Mouse (Mus musculus): Measurements from ENCODE around the gene Grb7. TPM values are rescaled to one million over a fixed set of nuclear protein-coding genes. Genes with fewer than 3 reads are reported as not detected.

The Grb7 gene
- polyA plus RNA-seq, 1 experiment from 2014 or later = 36.0 TPM

GRCm38 (mm10) chr11:98413731-98414130, 32.5 kb upstream of the Grb7 start:
- Histone ChIP-seq H3K27ac (ENCODE audit: low read length) (no peak overlapping the region), H3K4me3 (ENCODE audit: low read depth, low read length) (no peak overlapping the region), H3K9ac (ENCODE audit: low read depth, low read length) (no peak overlapping the region), H3K4me1 (ENCODE audit: control insufficient read depth, low read depth, low read length) (no peaks in the 10 kb centered on the region; the same call in 1 of the 2 replicates), H3K27me3 (ENCODE audit: control insufficient read depth, insufficient read depth, low read depth, low read length) (peaks cover 50% of the 10 kb centered on the region), H3K4me2 (ENCODE audit: low read depth, low read length) (no peak overlapping the region), H3K9me3 (replicated peaks; ENCODE audit: control insufficient read depth, low read length) (no peaks in the 10 kb centered on the region), H3K36me3 (ENCODE audit: control insufficient read depth, insufficient read depth) (no peaks in the 10 kb centered on the region)
- 27% methylated on average over 7 of the region's 7 CpGs for WGBS (ENCODE audit: insufficient replicate concordance)
- ATAC-seq (ENCODE audit: low read depth) = no peak

DNA sequence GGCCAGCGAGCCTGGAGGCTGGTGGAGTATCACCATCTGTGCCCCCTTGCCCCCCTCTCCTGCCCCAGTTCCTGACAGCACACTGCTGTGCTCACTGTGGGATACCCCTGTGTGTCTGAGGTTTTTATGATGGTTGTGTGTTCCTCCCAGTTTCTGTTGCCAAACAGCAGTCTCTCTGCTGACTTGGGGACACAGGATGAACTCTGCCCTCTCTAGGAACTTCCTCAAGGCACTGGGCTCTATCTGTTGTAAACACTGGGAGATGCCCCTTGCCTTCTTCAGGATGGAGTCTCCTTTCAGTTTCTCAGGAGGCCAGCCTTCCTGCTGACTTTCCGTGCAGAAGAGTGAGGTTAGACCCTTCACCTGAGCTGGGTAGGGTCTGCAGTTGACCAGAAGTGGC, 32.0 kb upstream of the Grb7 start:
- ATAC-seq (ENCODE audit: low read depth) = no peak
- peaks cover 50% of the 10 kb centered on the region for H3K27me3 ChIP-seq (ENCODE audit: control insufficient read depth, insufficient read depth, low read depth, low read length)
- no peak overlapping the region for H3K4me2 ChIP-seq (ENCODE audit: low read depth, low read length)
- no peak overlapping the region for H3K9ac ChIP-seq (ENCODE audit: low read depth, low read length)
- H3K9me3 ChIP-seq (replicated peaks; ENCODE audit: control insufficient read depth, low read length) = no peaks in the 10 kb centered on the region
- H3K4me3 ChIP-seq (ENCODE audit: low read depth, low read length) = no peak overlapping the region
- H3K36me3 ChIP-seq (ENCODE audit: control insufficient read depth, insufficient read depth) = no peaks in the 10 kb centered on the region
- H3K4me1 ChIP-seq (ENCODE audit: control insufficient read depth, low read depth, low read length) = no peaks in the 10 kb centered on the region; the same call in 1 of the 2 replicates
- no peak overlapping the region for H3K27ac ChIP-seq (ENCODE audit: low read length)
- 38% methylated on average over 2 of the region's 2 CpGs for WGBS (ENCODE audit: insufficient replicate concordance)

DNA sequence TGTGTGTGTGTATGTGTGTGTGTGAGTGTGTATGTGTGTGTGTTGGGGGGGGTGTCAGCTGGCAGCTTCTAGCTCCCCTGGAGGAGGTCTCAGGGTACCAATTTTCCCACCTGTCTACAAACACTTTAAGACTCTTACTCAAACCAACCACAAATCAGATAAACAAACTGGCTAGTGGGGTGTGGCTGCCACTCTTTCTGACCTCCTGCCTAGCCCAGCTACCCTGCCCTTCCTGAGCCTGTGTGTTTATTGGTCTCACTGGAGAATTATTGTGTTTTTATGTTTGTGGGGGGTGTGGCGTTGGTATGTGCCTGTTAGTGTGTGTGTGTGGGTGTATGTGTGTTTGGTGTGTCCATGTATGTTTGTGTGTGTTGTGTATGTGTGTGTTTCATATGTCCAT, 29.1 kb upstream of the Grb7 start:
- Histone ChIP-seq H3K27me3 (ENCODE audit: control insufficient read depth, insufficient read depth, low read depth, low read length) (peaks cover 28% of the 10 kb centered on the region), H3K4me1 (ENCODE audit: control insufficient read depth, low read depth, low read length) (no peaks in the 10 kb centered on the region; the same call in 1 of the 2 replicates), H3K9ac (ENCODE audit: low read depth, low read length) (no peak overlapping the region), H3K4me3 (ENCODE audit: low read depth, low read length) (no peak overlapping the region), H3K4me2 (ENCODE audit: low read depth, low read length) (no peak overlapping the region), H3K9me3 (replicated peaks; ENCODE audit: control insufficient read depth, low read length) (no peaks in the 10 kb centered on the region), H3K27ac (ENCODE audit: low read length) (no peak overlapping the region), H3K36me3 (ENCODE audit: control insufficient read depth, insufficient read depth) (no peaks in the 10 kb centered on the region)
- WGBS (ENCODE audit: insufficient replicate concordance) = 42% methylated on average over 1 of the region's 1 CpGs
- ATAC-seq (ENCODE audit: low read depth) = no peak

GRCm38 (mm10) chr11:98418273-98418672, 27.9 kb upstream of the Grb7 start:
- H3K4me2 ChIP-seq (ENCODE audit: low read depth, low read length) = no peak overlapping the region
- no peak overlapping the region for H3K4me3 ChIP-seq (ENCODE audit: low read depth, low read length)
- H3K27me3 ChIP-seq (ENCODE audit: control insufficient read depth, insufficient read depth, low read depth, low read length) = peaks cover 16% of the 10 kb centered on the region
- ATAC-seq (ENCODE audit: low read depth) = no peak
- H3K9ac ChIP-seq (ENCODE audit: low read depth, low read length) = no peak overlapping the region
- H3K27ac ChIP-seq (ENCODE audit: low read length) = no peak overlapping the region
- no peaks in the 10 kb centered on the region for H3K4me1 ChIP-seq (ENCODE audit: control insufficient read depth, low read depth, low read length)
- H3K36me3 ChIP-seq (ENCODE audit: control insufficient read depth, insufficient read depth) = no peaks in the 10 kb centered on the region
- WGBS (ENCODE audit: insufficient replicate concordance) = 44% methylated on average over 6 of the region's 6 CpGs
- H3K9me3 ChIP-seq (replicated peaks; ENCODE audit: control insufficient read depth, low read length) = no peaks in the 10 kb centered on the region

GRCm38 (mm10) chr11:98418939-98419547, 27.2 kb upstream of the Grb7 start:
- no peak overlapping the region for H3K4me3 ChIP-seq (ENCODE audit: low read depth, low read length)
- H3K27ac ChIP-seq (ENCODE audit: low read length) = no peak overlapping the region
- H3K4me1 ChIP-seq (ENCODE audit: control insufficient read depth, low read depth, low read length) = no peaks in the 10 kb centered on the region
- H3K36me3 ChIP-seq (ENCODE audit: control insufficient read depth, insufficient read depth) = no peaks in the 10 kb centered on the region
- H3K4me2 ChIP-seq (ENCODE audit: low read depth, low read length) = no peak overlapping the region
- no peak overlapping the region for H3K9ac ChIP-seq (ENCODE audit: low read depth, low read length)
- WGBS (ENCODE audit: insufficient replicate concordance) = 68% methylated on average over 10 of the region's 10 CpGs
- no peak for ATAC-seq (ENCODE audit: low read depth)
- H3K9me3 ChIP-seq (replicated peaks; ENCODE audit: control insufficient read depth, low read length) = no peaks in the 10 kb centered on the region
- peaks cover 8% of the 10 kb centered on the region for H3K27me3 ChIP-seq (ENCODE audit: control insufficient read depth, insufficient read depth, low read depth, low read length)

DNA sequence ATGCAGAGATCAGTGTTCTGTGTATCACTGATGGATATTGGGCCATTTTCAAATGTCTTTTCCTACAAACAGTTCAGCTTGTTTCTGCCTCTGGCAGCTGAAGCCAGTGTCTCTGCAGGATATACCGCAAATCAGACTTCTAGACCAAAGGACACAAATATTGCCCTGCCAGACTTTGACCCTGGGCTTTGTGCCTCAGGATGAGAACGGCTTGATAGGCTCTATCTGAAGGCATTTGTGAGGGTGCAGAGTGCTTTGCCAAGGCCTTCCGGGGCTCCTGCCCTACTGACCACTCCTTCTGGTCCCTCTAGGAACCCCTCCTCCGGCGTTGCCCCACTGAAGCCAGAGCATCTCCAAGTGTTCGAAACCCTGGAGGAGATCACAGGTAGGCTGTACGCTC, 19.6 kb upstream of the Grb7 start:
- no peaks in the 10 kb centered on the region for H3K9me3 ChIP-seq (replicated peaks; ENCODE audit: control insufficient read depth, low read length)
- no peak overlapping the region for H3K4me2 ChIP-seq (ENCODE audit: low read depth, low read length)
- H3K27me3 ChIP-seq (ENCODE audit: control insufficient read depth, insufficient read depth, low read depth, low read length) = no peaks in the 10 kb centered on the region
- H3K4me1 ChIP-seq (ENCODE audit: control insufficient read depth, low read depth, low read length) = no peaks in the 10 kb centered on the region
- WGBS (ENCODE audit: insufficient replicate concordance) = 69% methylated on average over 7 of the region's 7 CpGs
- no peaks in the 10 kb centered on the region for H3K36me3 ChIP-seq (ENCODE audit: control insufficient read depth, insufficient read depth)
- H3K4me3 ChIP-seq (ENCODE audit: low read depth, low read length) = no peak overlapping the region
- ATAC-seq (ENCODE audit: low read depth) = no peak
- no peak overlapping the region for H3K27ac ChIP-seq (ENCODE audit: low read length)
- H3K9ac ChIP-seq (ENCODE audit: low read depth, low read length) = no peak overlapping the region

DNA sequence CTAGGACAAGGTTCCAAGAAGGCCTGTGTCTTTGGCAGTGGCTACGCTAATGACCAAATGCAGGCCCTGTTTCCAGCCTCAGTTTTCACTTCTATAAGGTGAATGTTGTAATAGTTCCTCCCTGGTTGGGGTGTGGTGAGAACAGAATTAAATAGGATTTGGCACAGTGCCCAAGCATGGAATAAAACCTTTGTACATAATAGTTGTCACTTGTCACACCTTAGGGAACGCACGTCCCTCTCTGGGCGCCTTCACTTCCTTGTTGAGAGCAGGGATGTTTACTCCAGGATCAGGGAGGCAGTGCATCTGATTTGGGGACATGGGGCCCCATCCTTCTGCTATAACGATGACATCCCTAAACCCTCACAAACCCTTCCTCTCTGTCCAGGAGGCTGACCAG, 17.8 kb upstream of the Grb7 start:
- Histone ChIP-seq H3K36me3 (ENCODE audit: control insufficient read depth, insufficient read depth) (no peaks in the 10 kb centered on the region), H3K9me3 (replicated peaks; ENCODE audit: control insufficient read depth, low read length) (no peaks in the 10 kb centered on the region), H3K27ac (ENCODE audit: low read length) (no peak overlapping the region), H3K27me3 (ENCODE audit: control insufficient read depth, insufficient read depth, low read depth, low read length) (no peaks in the 10 kb centered on the region), H3K4me1 (ENCODE audit: control insufficient read depth, low read depth, low read length) (no peaks in the 10 kb centered on the region), H3K4me3 (ENCODE audit: low read depth, low read length) (no peak overlapping the region), H3K9ac (ENCODE audit: low read depth, low read length) (no peak overlapping the region), H3K4me2 (ENCODE audit: low read depth, low read length) (no peak overlapping the region)
- ATAC-seq (ENCODE audit: low read depth) = no peak
- 63% methylated on average over 5 of the region's 5 CpGs for WGBS (ENCODE audit: insufficient replicate concordance)

DNA sequence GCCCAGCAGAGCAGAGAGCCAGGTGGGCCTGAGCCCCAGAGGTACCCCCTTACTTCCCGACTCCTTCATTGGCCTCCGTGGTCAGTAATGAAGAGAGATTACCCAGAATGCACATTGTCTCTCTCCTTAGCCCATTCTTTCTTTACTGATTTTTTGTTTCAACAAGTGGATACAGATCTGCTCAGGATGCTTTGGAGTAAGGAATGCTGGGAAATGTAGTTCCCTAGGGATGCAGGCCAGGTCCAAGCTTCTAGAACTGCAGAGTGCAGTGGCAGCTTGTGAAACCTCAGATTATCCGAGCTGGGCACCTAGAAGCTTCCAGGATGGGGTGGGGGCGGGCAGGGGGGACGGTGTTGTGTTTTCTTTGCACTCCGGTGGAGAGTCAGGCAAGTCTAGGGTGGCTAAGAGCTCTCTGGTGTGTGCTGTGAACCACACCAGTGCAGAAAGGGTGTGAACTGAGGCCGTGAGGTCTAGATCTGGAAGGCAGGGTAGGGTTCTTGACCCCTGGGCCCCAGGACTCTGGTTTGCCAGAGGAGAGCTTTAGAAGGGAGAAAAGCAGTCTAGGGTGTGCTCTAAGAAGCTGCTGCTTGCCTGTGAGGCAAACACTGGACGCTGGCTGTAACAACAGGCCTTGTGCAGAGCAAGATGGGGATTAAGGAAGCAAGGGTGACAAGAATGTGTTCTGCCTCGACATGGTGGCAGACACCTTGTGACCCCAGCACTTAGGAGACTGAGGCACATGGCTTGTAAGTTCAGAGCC, 14.3 kb upstream of the Grb7 start:
- no peak for ATAC-seq (ENCODE audit: low read depth)
- Histone ChIP-seq H3K27ac (ENCODE audit: low read length) (no peak overlapping the region), H3K4me1 (ENCODE audit: control insufficient read depth, low read depth, low read length) (no peaks in the 10 kb centered on the region), H3K4me3 (ENCODE audit: low read depth, low read length) (no peak overlapping the region), H3K36me3 (ENCODE audit: control insufficient read depth, insufficient read depth) (no peaks in the 10 kb centered on the region), H3K4me2 (ENCODE audit: low read depth, low read length) (no peak overlapping the region), H3K27me3 (ENCODE audit: control insufficient read depth, insufficient read depth, low read depth, low read length) (no peaks in the 10 kb centered on the region), H3K9me3 (replicated peaks; ENCODE audit: control insufficient read depth, low read length) (no peaks in the 10 kb centered on the region), H3K9ac (ENCODE audit: low read depth, low read length) (no peak overlapping the region)
- 54% methylated on average over 9 of the region's 9 CpGs for WGBS (ENCODE audit: insufficient replicate concordance)

- Histone ChIP-seq H3K27me3 (ENCODE audit: control insufficient read depth, insufficient read depth, low read depth, low read length) (no peaks in the 10 kb centered on the region), H3K36me3 (ENCODE audit: control insufficient read depth, insufficient read depth) (no peaks in the 10 kb centered on the region), H3K4me3 (ENCODE audit: low read depth, low read length) (no peak overlapping the region), H3K9me3 (replicated peaks; ENCODE audit: control insufficient read depth, low read length) (no peaks in the 10 kb centered on the region), H3K9ac (ENCODE audit: low read depth, low read length) (no peak overlapping the region), H3K27ac (ENCODE audit: low read length) (no peak overlapping the region), H3K4me1 (ENCODE audit: control insufficient read depth, low read depth, low read length) (peaks cover 5% of the 10 kb centered on the region; the same call in 1 of the 2 replicates), H3K4me2 (ENCODE audit: low read depth, low read length) (no peak overlapping the region)
- WGBS (ENCODE audit: insufficient replicate concordance) = 80% methylated on average over 9 of the region's 9 CpGs
- no peak for ATAC-seq (ENCODE audit: low read depth)
Observed at GRCm38 (mm10) chr11:98435723-98436122, 10.5 kb upstream of the Grb7 start.

All from liver, embryonic 16.5 days (tissue).